Mouse (Mus musculus): ENCODE data around the gene Ormdl3. TPM values are rescaled to one million over a fixed set of nuclear protein-coding genes. Genes with fewer than 3 reads are reported as not detected.

Ormdl3 gene
- polyA plus RNA-seq, 1 experiment from 2014 or later, result 82.8 TPM

GRCm38 (mm10) chr11:98568326-98568725, 18.8 kb downstream of the Ormdl3 start:
- Histone ChIP-seq H3K4me1 (no peaks in the 10 kb centered on the region), H3K9ac (no peak overlapping the region), H3K36me3 (no peaks in the 10 kb centered on the region), H3K4me3 (no peak overlapping the region), H3K27ac (no peak overlapping the region), H3K27me3 (no peaks in the 10 kb centered on the region), H3K9me3 (no peaks in the 10 kb centered on the region), H3K4me2 (replicated peaks) (no peak overlapping the region)
- ATAC-seq (ENCODE audit: low FRiP score, low read depth), result no peak
- 84% methylated on average over 8 of the region's 8 CpGs for WGBS

- WGBS, result 64% methylated on average over 13 of the region's 13 CpGs
- Histone ChIP-seq H3K36me3 (no peaks in the 10 kb centered on the region), H3K4me1 (0 out of 2 replicates have a peak, but pooled peaks cover 11% of the 10 kb centered on the region), H3K27ac (no peak overlapping the region), H3K9me3 (no peaks in the 10 kb centered on the region), H3K27me3 (peaks cover 7% of the 10 kb centered on the region; the same call in 1 of the 2 replicates), H3K9ac (no peak overlapping the region), H3K4me2 (replicated peaks) (no peak overlapping the region), H3K4me3 (no peak overlapping the region)
- ATAC-seq (ENCODE audit: low FRiP score, low read depth), result no peak
These were observed 23.2 kb downstream of the Ormdl3 start for GRCm38 (mm10) chr11:98563921-98564414.

GRCm38 (mm10) chr11:98563025-98563424, 24.1 kb downstream of the Ormdl3 start:
- 80% methylated on average over 3 of the region's 3 CpGs for WGBS
- H3K27ac ChIP-seq, result no peak overlapping the region
- no peaks in the 10 kb centered on the region for H3K9me3 ChIP-seq
- H3K9ac ChIP-seq, result no peak overlapping the region
- no peak for ATAC-seq (ENCODE audit: low FRiP score, low read depth)
- no peak overlapping the region for H3K4me2 ChIP-seq (replicated peaks)
- H3K36me3 ChIP-seq, result no peaks in the 10 kb centered on the region
- H3K4me3 ChIP-seq, result no peak overlapping the region
- H3K27me3 ChIP-seq, result peaks cover 11% of the 10 kb centered on the region
- H3K4me1 ChIP-seq, result 0 out of 2 replicates have a peak, but pooled peaks cover 11% of the 10 kb centered on the region

- Histone ChIP-seq H3K27me3 (peaks cover 12% of the 10 kb centered on the region), H3K36me3 (no peaks in the 10 kb centered on the region), H3K9me3 (no peaks in the 10 kb centered on the region), H3K27ac (no peak overlapping the region), H3K4me3 (no peak overlapping the region), H3K9ac (no peak overlapping the region), H3K4me1 (0 out of 2 replicates have a peak, but pooled peaks cover 11% of the 10 kb centered on the region), H3K4me2 (replicated peaks) (no peak overlapping the region)
- WGBS, result 15% methylated on average over 7 of the region's 7 CpGs
- ATAC-seq (ENCODE audit: low FRiP score, low read depth), result no peak
These were observed 26.2 kb downstream of the Ormdl3 start for GRCm38 (mm10) chr11:98560942-98561341.

GRCm38 (mm10) chr11:98555124-98555700, 32.0 kb downstream of the Ormdl3 start:
- no peak overlapping the region for H3K9ac ChIP-seq
- 69% methylated on average over 12 of the region's 12 CpGs for WGBS
- no peak overlapping the region for H3K4me2 ChIP-seq (replicated peaks)
- no peaks in the 10 kb centered on the region for H3K36me3 ChIP-seq
- H3K27ac ChIP-seq, result no peak overlapping the region
- no peak for ATAC-seq (ENCODE audit: low FRiP score, low read depth)
- peaks cover 15% of the 10 kb centered on the region for H3K27me3 ChIP-seq
- no peak overlapping the region for H3K4me3 ChIP-seq
- peaks cover 8% of the 10 kb centered on the region; the same call in 1 of the 2 replicates for H3K4me1 ChIP-seq
- H3K9me3 ChIP-seq, result no peaks in the 10 kb centered on the region

GRCm38 (mm10) chr11:98553966-98554365, 33.2 kb downstream of the Ormdl3 start:
- H3K9me3 ChIP-seq, result no peaks in the 10 kb centered on the region
- H3K4me3 ChIP-seq, result no peak overlapping the region
- H3K27ac ChIP-seq, result no peak overlapping the region
- 85% methylated on average over 4 of the region's 4 CpGs for WGBS
- peaks cover 20% of the 10 kb centered on the region for H3K27me3 ChIP-seq
- no peaks in the 10 kb centered on the region for H3K36me3 ChIP-seq
- H3K4me1 ChIP-seq, result peaks cover 9% of the 10 kb centered on the region; the same call in 1 of the 2 replicates
- no peak overlapping the region for H3K4me2 ChIP-seq (replicated peaks)
- ATAC-seq (ENCODE audit: low FRiP score, low read depth), result no peak
- no peak overlapping the region for H3K9ac ChIP-seq

DNA sequence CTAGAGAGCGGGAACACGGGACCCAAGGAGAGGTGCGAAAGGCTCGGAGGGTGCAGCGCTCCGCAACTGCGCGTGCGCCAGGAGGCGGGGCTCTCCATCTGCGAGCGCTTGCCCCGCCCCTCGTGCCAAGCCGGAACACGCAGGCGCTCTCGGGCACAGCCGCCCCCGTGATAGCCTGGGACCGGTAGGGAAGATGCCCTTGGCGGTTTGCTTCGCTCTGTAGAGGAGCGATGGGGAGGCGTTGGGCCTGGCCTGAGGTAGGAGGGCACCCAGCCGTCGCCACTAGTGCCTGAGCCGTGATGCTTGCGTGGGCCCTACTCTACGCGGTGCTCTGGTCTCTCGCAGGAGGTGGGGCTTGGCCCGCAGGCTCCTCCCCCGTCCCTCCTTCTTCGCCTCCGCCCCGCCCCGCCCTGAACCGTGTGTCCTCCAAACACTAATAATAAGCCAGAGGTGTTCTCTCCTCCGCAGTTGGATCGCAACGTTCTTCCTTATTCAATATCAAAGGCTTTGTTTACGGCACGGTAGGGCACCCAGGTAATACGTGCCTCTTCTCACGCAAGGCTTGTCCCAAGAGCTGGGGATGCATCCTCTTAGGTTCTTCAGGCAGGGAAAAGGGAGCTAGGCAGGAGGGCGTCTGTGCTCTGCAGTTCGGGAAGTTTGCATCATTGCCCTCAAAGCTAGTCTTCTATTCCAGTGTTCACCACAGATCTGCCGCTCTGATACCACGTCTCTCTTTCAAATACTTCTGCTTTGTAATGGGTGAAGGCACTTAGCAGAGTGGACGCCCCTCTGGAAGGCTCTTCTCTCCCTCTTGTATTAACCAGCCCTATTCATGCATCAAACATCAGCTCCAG, 36.0 kb downstream of the Ormdl3 start, which contains the start of gene Zpbp2:
Gene Zpbp2 (plus strand): TSS at position 123 of the 854 bp plus-strand sequence.
- H3K4me2 ChIP-seq (replicated peaks), result peak within 1 kb of the TSS; percentile 74
- no peaks in the 10 kb centered on the region for H3K9me3 ChIP-seq
- peaks cover 43% of the 10 kb centered on the region for H3K27me3 ChIP-seq
- H3K36me3 ChIP-seq, result no peaks in the 10 kb centered on the region
- H3K9ac ChIP-seq, result peak within 1 kb of the TSS; percentile 72
- 1% methylated on average over 51 of the region's 51 CpGs for WGBS
- peaks cover 9% of the 10 kb centered on the region; the same call in 1 of the 2 replicates for H3K4me1 ChIP-seq
- ATAC-seq (ENCODE audit: low FRiP score, low read depth), result peak; percentile 97
- H3K4me3 ChIP-seq, result peak within 1 kb of the TSS; percentile 76
- peak within 1 kb of the TSS; percentile 48; the same call in 1 of the 2 replicates for H3K27ac ChIP-seq

- H3K4me3 ChIP-seq, result peak overlapping the region; percentile 76
- H3K36me3 ChIP-seq, result no peaks in the 10 kb centered on the region
- no peaks in the 10 kb centered on the region for H3K9me3 ChIP-seq
- peak overlapping the region; percentile 72; the same call in 1 of the 2 replicates for H3K9ac ChIP-seq
- ATAC-seq (ENCODE audit: low FRiP score, low read depth), result no peak
- H3K4me1 ChIP-seq, result peaks cover 14% of the 10 kb centered on the region
- H3K4me2 ChIP-seq (replicated peaks), result peak overlapping the region; percentile 74
- peaks cover 51% of the 10 kb centered on the region for H3K27me3 ChIP-seq
- WGBS, result 17% methylated on average over 20 of the region's 20 CpGs
- no peak overlapping the region for H3K27ac ChIP-seq
These were observed 36.7 kb downstream of the Ormdl3 start for GRCm38 (mm10) chr11:98550311-98550974.

GRCm38 (mm10) chr11:98549363-98549762, 37.8 kb downstream of the Ormdl3 start:
- Histone ChIP-seq H3K4me3 (no peak overlapping the region), H3K36me3 (no peaks in the 10 kb centered on the region), H3K9ac (no peak overlapping the region), H3K9me3 (no peaks in the 10 kb centered on the region), H3K27ac (no peak overlapping the region), H3K4me2 (replicated peaks) (no peak overlapping the region), H3K27me3 (peaks cover 54% of the 10 kb centered on the region), H3K4me1 (peaks cover 17% of the 10 kb centered on the region)
- WGBS, result 63% methylated on average over 4 of the region's 4 CpGs
- no peak for ATAC-seq (ENCODE audit: low FRiP score, low read depth)

GRCm38 (mm10) chr11:98547308-98547693, 39.9 kb downstream of the Ormdl3 start:
- H3K4me2 ChIP-seq (replicated peaks), result no peak overlapping the region
- no peak for ATAC-seq (ENCODE audit: low FRiP score, low read depth)
- H3K27me3 ChIP-seq, result peaks cover 71% of the 10 kb centered on the region
- no peaks in the 10 kb centered on the region for H3K9me3 ChIP-seq
- H3K27ac ChIP-seq, result no peak overlapping the region
- peaks cover 17% of the 10 kb centered on the region for H3K4me1 ChIP-seq
- 60% methylated on average over 3 of the region's 3 CpGs for WGBS
- no peaks in the 10 kb centered on the region for H3K36me3 ChIP-seq
- no peak overlapping the region for H3K9ac ChIP-seq
- H3K4me3 ChIP-seq, result no peak overlapping the region

DNA sequence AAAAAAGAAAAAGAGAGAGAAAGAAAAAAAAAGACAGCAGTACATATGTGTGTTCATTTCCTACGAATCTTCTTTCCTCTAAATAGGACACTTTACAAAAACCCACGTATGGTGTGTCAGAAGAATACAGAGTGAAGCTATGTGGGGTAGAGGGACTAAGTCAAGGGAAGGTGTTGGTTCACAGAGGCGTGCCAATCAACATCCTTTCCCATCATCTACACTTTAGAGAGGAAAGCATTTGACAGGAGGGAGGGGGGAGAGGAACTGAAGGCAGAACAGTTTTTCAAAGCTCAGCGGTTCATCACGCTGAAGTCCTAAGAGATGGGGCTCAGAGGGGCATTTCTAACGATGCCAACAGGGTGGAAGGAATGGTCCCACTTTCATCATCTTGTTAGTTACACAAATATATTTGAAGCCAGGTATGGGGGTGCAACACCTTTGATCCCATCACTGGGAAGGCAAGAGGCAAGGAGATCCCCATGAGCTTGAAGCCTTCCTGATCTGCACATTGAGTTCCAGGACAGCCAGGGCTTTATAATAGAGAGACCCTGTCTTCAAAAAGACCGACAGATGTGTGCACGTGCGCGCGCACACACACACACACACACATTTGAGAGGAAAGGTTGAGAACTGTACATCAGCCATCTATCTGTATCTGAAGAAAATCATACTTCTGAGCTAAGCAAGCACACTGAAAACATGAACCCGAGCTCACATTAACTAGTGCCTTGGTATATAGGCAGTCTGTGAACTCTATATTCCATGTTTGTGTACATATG, 40.5 kb downstream of the Ormdl3 start:
- H3K36me3 ChIP-seq, result no peaks in the 10 kb centered on the region
- WGBS, result 39% methylated on average over 12 of the region's 12 CpGs
- no peak for ATAC-seq (ENCODE audit: low FRiP score, low read depth)
- H3K4me1 ChIP-seq, result peaks cover 17% of the 10 kb centered on the region
- H3K4me2 ChIP-seq (replicated peaks), result no peak overlapping the region
- H3K4me3 ChIP-seq, result no peak overlapping the region
- H3K9ac ChIP-seq, result no peak overlapping the region
- H3K9me3 ChIP-seq, result no peaks in the 10 kb centered on the region
- no peak overlapping the region for H3K27ac ChIP-seq
- H3K27me3 ChIP-seq, result peaks cover 76% of the 10 kb centered on the region

Measured in limb, embryonic 13.5 days (tissue).